Mouse (Mus musculus) neural tube, embryonic 15.5 days (tissue): Measurements from ENCODE around the gene 1190002N15Rik. TPM values are rescaled to one million over a fixed set of nuclear protein-coding genes. Genes with fewer than 3 reads are reported as not detected.

Experiments used
- ATAC-seq: fragments of 200-750 bp; cut with Nextera tagmentation; 2 replicates; pipeline ENCODE4 v1.8.0; 2017; ENCODE audit warnings: mild to moderate bottlenecking, moderate TSS enrichment, moderate library complexity; ENCODE audit not compliant: low FRiP score
- H3K27ac ChIP-seq: fragments of 300-500 bp; sonication (generic); replicated peaks from 2 replicates; pipeline ENCODE4 v1.5.1; 2015; ENCODE audit warnings: mild to moderate bottlenecking, inconsistent platforms
- H3K27me3 ChIP-seq: fragments of 300-500 bp; sonication (generic); replicated peaks from 2 replicates; pipeline ENCODE4 v1.6.1; 2015; ENCODE audit warnings: inconsistent platforms
- H3K36me3 ChIP-seq: fragments of 300-500 bp; sonication (generic); 2 replicates; pipeline ENCODE4 v1.6.1; 2015; ENCODE audit warnings: inconsistent platforms
- H3K4me1 ChIP-seq: fragments of 300-500 bp; sonication (generic); 2 replicates; pipeline ENCODE4 v1.6.1; 2015; ENCODE audit warnings: inconsistent platforms
- H3K4me2 ChIP-seq: fragments of 300-500 bp; sonication (generic); 2 replicates; pipeline ENCODE4 v1.6.1; 2015; ENCODE audit warnings: inconsistent platforms, mild to moderate bottlenecking, moderate library complexity
- H3K4me3 ChIP-seq: fragments of 300-500 bp; sonication (generic); replicated peaks from 2 replicates; pipeline ENCODE4 v1.5.1; 2015; ENCODE audit warnings: mild to moderate bottlenecking, inconsistent platforms
- H3K9ac ChIP-seq: fragments of 300-500 bp; sonication (generic); replicated peaks from 2 replicates; pipeline ENCODE4 v1.6.1; 2015; ENCODE audit warnings: mild to moderate bottlenecking, inconsistent platforms
- H3K9me3 ChIP-seq: fragments of 300-500 bp; sonication (generic); replicated peaks from 2 replicates; pipeline ENCODE4 v1.6.1; 2016; ENCODE audit warnings: inconsistent platforms
- WGBS: fragments of 180-500 bp; shearing (Covaris S2); methylation state at CpG from one replicate; pipeline ENCODE4 v1.1.7; 2015; ENCODE audit warnings: mixed read lengths; 5-methylcytosine and 5-hydroxymethylcytosine counted together
- polyA plus RNA-seq: library from polyadenylated mRNA; unstranded; fragments of >200 nt; fragmentation: Nextera tagmentation; extraction: Ambion mirVana; gene quantifications from 2 replicates; pipeline ENCODE4 v1.2.1, GENCODE M21; 2015

Gene 1190002N15Rik
- polyA plus RNA-seq, 1 experiment from 2014 or later, result 13.3 TPM

DNA sequence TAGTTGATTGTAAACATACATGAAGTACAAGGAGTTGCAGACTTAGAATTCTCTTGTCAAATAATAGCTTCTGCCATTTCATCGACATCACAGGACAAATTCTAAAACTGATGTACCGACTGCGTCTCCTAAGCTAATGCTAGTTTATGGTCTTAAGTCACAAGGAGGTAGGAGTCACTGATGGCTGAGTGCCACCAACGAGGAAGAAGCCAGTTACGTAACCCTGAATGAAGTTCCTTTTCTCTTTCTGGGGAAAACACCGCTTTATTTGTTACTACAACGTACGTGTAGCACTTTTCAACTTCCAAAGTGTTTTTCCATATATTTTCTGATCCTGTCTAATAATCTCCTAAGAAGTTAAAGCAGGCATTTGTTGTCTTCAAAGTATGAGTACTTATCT is 25.6 kb downstream of the 1190002N15Rik start:
- no peaks in the 10 kb centered on the region for H3K27me3 ChIP-seq
- WGBS, result 92% methylated on average over 8 of the region's 8 CpGs
- H3K9ac ChIP-seq, result no peak overlapping the region
- no peak overlapping the region for H3K4me3 ChIP-seq
- no peaks in the 10 kb centered on the region for H3K9me3 ChIP-seq
- no peak for ATAC-seq
- no peak overlapping the region for H3K4me2 ChIP-seq
- H3K4me1 ChIP-seq, result no peaks in the 10 kb centered on the region
- H3K36me3 ChIP-seq, result no peaks in the 10 kb centered on the region
- H3K27ac ChIP-seq, result no peak overlapping the region

DNA sequence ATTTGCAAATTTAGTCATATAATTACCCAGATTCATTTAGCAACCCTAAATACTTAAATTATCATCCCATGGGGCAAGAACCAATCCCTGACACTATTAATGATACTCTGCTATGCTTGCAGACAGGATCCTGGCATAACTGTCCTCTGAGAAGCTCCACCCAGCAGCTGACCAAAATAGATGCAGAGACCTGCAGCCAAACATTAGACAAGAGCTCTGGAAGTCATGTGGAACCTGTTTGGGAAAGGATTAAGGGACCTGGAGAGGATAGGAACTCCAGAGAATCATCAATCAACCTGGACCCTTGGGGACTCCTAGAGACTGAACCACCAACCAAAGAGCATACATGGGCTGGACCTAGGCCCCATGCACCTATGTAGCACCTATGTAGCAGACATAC is 26.7 kb downstream of the 1190002N15Rik start:
- Histone ChIP-seq H3K27me3 (no peaks in the 10 kb centered on the region), H3K9me3 (no peaks in the 10 kb centered on the region), H3K9ac (no peak overlapping the region), H3K4me3 (no peak overlapping the region), H3K4me1 (no peaks in the 10 kb centered on the region), H3K4me2 (no peak overlapping the region), H3K27ac (no peak overlapping the region), H3K36me3 (no peaks in the 10 kb centered on the region)
- no peak for ATAC-seq

DNA sequence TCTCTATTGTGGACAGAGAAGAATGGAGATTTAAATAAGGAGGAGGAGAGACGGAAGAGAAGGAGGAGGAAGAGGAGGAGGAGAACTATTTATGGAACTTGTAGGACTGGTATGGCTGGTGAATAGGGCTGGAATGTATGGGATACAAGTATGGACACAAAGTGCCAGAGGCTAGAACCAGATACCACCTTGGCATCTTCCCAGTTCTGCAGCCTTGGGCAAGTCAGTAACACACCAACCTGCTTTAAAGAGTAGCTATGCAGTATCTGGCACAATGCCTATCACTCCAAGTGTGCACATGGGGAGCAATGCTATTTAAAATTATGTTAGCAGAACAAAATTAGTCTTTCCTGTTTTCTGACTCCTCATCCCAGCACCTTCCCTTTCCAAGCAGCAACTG is 30.9 kb downstream of the 1190002N15Rik start:
- ATAC-seq, result no peak
- Histone ChIP-seq H3K36me3 (no peaks in the 10 kb centered on the region), H3K4me1 (no peaks in the 10 kb centered on the region), H3K9ac (no peak overlapping the region), H3K4me2 (no peak overlapping the region), H3K9me3 (no peaks in the 10 kb centered on the region), H3K27me3 (no peaks in the 10 kb centered on the region), H3K27ac (no peak overlapping the region), H3K4me3 (no peak overlapping the region)
- 95% methylated on average over 1 of the region's 1 CpGs for WGBS

DNA sequence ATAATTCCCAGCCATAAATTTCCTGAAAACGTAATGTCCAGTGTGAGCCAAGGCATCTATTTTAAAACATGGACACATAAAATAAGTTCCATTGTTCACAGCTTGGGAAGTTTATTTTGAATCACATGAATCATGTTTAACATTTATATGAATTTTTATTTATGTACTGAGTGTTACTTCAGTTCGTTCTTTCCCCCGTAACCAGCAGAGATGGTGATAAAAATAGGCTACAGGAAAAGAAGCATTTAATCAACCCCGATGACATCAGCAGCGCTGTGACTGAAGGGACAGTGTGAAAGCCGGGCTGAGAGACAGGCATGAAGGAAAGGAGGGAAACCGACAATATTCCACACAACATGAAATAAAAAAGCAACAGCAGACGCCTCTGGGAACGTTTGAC is 46.4 kb downstream of the 1190002N15Rik start:
- Histone ChIP-seq H3K4me3 (no peak overlapping the region), H3K4me1 (no peaks in the 10 kb centered on the region), H3K36me3 (no peaks in the 10 kb centered on the region), H3K27me3 (no peaks in the 10 kb centered on the region), H3K9me3 (no peaks in the 10 kb centered on the region), H3K4me2 (no peak overlapping the region), H3K27ac (no peak overlapping the region), H3K9ac (no peak overlapping the region)
- 72% methylated on average over 9 of the region's 9 CpGs for WGBS
- ATAC-seq, result no peak

DNA sequence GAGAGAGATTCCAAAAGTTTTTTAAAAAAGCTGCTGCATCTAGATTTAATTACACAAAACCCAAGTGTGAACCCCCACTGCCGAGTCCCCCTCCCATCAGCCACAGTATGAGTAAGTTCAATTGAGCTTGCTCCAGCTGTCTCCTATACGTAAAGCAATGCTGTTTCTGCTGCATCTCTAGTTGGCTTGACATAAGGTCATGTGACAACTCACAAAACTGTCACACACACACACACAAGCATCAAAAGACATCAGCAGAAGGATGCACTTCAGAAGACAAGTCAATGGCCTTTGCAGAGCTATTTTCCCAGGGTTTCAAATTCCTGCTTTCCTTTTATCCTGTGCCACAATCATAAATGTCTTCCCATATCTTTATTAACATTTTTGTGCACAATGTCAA is 49.9 kb downstream of the 1190002N15Rik start:
- WGBS, result 76% methylated on average over 2 of the region's 2 CpGs

DNA sequence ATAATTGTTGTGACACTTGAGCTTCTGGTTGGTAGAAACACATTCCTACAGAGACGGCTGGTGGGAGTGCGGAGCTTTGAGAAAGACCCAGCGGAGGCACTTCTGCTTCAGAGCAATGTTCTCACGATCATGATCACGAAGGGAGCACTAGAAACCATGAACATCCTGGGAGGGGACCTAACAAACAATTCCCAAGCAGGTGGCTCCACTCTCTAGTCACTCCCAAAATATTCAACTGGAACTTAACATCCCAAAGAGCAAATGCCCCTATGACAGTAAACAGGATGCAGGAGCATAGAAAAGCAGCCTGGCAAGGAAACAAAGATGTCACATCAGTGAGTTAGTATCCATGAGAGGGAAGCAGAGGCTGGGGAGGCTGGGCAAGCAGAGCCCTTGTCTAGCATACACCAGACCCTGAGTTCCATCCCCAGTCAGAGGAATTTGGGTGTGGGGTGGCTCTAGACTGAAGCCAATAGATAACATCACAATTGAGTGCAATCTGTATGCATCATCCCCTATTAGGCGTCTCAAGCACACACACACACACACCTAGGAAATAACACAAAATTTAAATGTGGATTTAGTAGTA is 54.5 kb downstream of the 1190002N15Rik start:
- 70% methylated on average over 6 of the region's 6 CpGs for WGBS
- H3K9me3 ChIP-seq, result no peaks in the 10 kb centered on the region
- no peak overlapping the region for H3K9ac ChIP-seq
- H3K27me3 ChIP-seq, result no peaks in the 10 kb centered on the region
- no peak overlapping the region for H3K27ac ChIP-seq
- no peak overlapping the region for H3K4me3 ChIP-seq
- 0 out of 2 replicates have a peak, but pooled peaks have one; percentile 41 for ATAC-seq
- H3K4me1 ChIP-seq, result no peaks in the 10 kb centered on the region
- no peaks in the 10 kb centered on the region for H3K36me3 ChIP-seq
- no peak overlapping the region for H3K4me2 ChIP-seq

More for the DNA sequence above, 49.9 kb downstream of the 1190002N15Rik start:
- H3K27me3 ChIP-seq, result no peaks in the 10 kb centered on the region
- no peaks in the 10 kb centered on the region for H3K9me3 ChIP-seq
- H3K4me1 ChIP-seq, result no peaks in the 10 kb centered on the region
- no peaks in the 10 kb centered on the region for H3K36me3 ChIP-seq
- ATAC-seq, result no peak
- H3K4me3 ChIP-seq, result no peak overlapping the region
- no peak overlapping the region for H3K27ac ChIP-seq
- no peak overlapping the region for H3K4me2 ChIP-seq
- H3K9ac ChIP-seq, result no peak overlapping the region

DNA sequence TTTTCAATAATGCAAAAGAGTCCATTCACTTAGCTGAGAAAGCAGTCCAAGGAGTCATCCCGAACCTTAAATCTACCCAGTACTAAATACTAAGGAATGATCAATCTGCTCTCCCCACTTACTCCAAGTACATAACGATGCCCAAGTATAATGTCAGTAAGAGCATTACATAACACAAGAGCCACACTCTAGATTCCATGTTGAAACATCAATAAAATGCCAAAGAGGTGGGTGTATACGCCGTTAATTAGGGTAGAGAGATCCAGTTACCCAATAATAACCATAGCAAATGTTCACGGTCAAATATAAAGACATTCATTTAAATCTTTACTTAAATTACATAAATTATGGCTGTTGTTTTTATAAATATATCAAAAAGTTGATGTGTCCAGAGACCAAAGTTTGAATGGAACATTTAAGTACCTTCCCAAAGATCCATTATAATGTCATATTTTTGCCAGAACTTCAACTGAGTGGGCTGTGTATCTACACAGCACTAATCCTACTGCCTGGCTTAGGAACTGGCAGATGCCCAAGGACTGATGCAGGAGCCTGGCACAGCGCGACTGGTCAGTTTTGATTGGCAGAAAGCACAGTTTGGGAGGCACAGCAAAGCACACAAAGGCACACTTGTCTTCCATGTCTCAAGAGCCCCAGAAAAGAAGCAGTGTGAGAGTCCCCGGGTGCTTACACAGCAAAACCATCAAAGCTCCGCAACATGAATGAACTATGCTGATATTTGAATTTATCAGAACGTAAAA is 55.5 kb downstream of the 1190002N15Rik start:
- Histone ChIP-seq H3K36me3 (no peaks in the 10 kb centered on the region), H3K9me3 (no peaks in the 10 kb centered on the region), H3K27ac (no peak overlapping the region), H3K9ac (no peak overlapping the region), H3K27me3 (no peaks in the 10 kb centered on the region), H3K4me2 (no peak overlapping the region), H3K4me3 (no peak overlapping the region), H3K4me1 (no peaks in the 10 kb centered on the region)
- peak; percentile 77 for ATAC-seq
- WGBS, result 81% methylated on average over 10 of the region's 10 CpGs

DNA sequence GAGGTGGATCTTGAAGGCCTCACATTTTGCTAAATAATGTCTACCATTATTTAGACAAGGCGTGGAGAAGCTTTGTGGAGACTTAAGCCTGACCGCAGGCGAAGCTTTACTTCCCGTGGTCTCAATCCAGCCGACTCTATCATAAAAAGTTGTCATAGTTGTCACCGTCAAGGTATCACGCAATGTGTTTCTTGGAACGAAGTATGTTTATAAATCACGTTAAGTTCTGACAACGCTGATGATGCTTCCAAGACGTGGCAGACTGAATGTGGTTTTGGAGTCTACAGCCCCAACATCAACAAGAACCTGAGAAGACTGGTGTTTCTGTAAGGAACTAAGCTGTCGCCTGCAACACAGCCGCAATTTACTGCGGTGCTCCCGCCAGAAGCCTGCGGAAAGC is 56.8 kb downstream of the 1190002N15Rik start:
- no peak overlapping the region for H3K9ac ChIP-seq
- H3K27me3 ChIP-seq, result no peaks in the 10 kb centered on the region
- ATAC-seq, result no peak
- H3K9me3 ChIP-seq, result no peaks in the 10 kb centered on the region
- no peak overlapping the region for H3K4me2 ChIP-seq
- H3K4me3 ChIP-seq, result no peak overlapping the region
- WGBS, result 87% methylated on average over 16 of the region's 16 CpGs
- H3K4me1 ChIP-seq, result no peaks in the 10 kb centered on the region
- H3K36me3 ChIP-seq, result no peaks in the 10 kb centered on the region
- H3K27ac ChIP-seq, result no peak overlapping the region

DNA sequence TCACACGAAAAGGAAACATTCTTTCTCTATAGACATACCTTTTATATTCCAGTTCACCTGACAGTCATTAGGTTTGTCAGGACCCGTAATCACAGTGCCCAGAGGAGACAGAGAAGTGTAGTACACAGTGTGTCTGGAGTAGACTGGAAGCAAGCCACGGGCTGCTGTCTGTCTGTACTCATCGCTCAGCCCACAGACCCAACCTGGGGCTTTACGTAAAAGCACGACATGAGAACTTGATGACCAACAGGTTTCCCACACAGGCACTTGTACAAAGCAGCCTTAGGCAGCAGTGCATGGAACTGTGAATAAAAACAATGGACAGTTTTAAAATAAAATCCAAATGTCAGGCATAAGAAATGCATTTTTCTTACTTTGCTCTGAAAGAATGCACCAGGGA is 58.5 kb downstream of the 1190002N15Rik start:
- no peaks in the 10 kb centered on the region for H3K27me3 ChIP-seq
- no peak overlapping the region for H3K27ac ChIP-seq
- no peak overlapping the region for H3K4me3 ChIP-seq
- H3K4me1 ChIP-seq, result no peaks in the 10 kb centered on the region
- H3K9ac ChIP-seq, result no peak overlapping the region
- WGBS, result 89% methylated on average over 6 of the region's 6 CpGs
- no peak for ATAC-seq
- no peaks in the 10 kb centered on the region for H3K9me3 ChIP-seq
- H3K4me2 ChIP-seq, result no peak overlapping the region
- no peaks in the 10 kb centered on the region for H3K36me3 ChIP-seq

DNA sequence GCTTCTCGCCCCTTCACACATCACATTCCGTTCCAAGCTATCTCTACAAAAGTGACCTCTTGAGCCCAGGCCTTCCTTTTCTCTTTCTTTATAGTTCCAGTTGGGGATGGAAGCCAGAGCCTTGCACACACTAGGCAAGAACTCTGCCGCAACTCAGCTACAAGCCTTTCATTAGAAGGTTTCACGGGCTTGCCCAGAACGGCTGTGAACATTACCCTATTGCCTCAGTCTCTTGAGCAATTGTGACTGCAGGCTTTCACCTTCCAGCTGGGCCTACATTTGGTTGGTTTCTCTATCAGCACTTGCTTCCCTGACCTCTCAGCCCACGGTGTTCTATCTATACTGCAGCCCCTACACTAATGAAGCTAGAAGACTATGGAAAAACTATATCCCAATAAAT is 58.9 kb downstream of the 1190002N15Rik start:
- H3K4me3 ChIP-seq, result no peak overlapping the region
- ATAC-seq, result no peak
- no peaks in the 10 kb centered on the region for H3K27me3 ChIP-seq
- no peak overlapping the region for H3K4me2 ChIP-seq
- H3K4me1 ChIP-seq, result no peaks in the 10 kb centered on the region
- 88% methylated on average over 6 of the region's 6 CpGs for WGBS
- H3K9ac ChIP-seq, result no peak overlapping the region
- H3K36me3 ChIP-seq, result no peaks in the 10 kb centered on the region
- no peak overlapping the region for H3K27ac ChIP-seq
- H3K9me3 ChIP-seq, result no peaks in the 10 kb centered on the region

DNA sequence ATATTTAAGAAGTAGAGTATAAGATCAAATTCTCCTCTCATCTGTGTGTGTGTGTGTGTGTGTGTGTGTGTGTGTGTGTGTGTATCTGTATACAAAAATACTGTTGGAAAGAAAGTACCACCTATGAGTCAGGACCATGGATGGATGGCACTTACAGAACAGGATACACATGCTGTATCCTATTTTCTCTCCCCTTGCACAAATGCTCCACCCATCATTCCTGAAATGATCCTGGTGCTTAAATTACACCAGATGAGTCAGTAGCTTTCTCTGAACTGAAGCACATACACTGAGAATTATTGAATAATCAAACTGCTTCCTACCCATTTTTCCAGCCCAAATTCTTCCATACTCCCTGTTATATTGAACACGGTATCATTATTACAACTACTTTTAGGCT is 61.9 kb downstream of the 1190002N15Rik start:
- Histone ChIP-seq H3K27me3 (no peaks in the 10 kb centered on the region), H3K4me2 (no peak overlapping the region), H3K9ac (no peak overlapping the region), H3K9me3 (no peaks in the 10 kb centered on the region), H3K4me1 (peaks cover 10% of the 10 kb centered on the region), H3K36me3 (no peaks in the 10 kb centered on the region), H3K4me3 (no peak overlapping the region), H3K27ac (no peak overlapping the region)
- WGBS, result 100% methylated on average over 1 of the region's 1 CpGs
- no peak for ATAC-seq

DNA sequence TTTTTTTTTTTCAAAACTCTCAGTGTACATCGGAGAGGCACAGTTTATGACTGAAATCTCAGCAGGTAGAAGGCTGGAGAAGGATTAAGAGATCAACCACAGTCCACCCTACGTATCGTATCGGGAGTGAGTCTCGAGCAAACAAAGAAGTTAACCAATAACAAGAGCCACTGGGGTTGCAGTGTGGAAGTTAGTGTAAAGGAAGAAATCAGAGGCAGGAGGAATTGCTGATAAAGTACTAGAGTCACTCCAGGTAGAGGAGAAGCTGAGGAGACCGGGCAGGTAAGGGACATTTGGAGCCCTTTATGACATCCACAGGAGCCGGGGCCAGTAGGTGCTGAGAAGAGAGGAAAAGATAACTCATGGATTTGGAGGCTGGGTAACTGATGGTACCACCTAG is 64.0 kb downstream of the 1190002N15Rik start:
- no peak overlapping the region for H3K4me3 ChIP-seq
- no peaks in the 10 kb centered on the region for H3K27me3 ChIP-seq
- no peak overlapping the region for H3K27ac ChIP-seq
- no peak overlapping the region for H3K4me2 ChIP-seq
- H3K4me1 ChIP-seq, result peaks cover 10% of the 10 kb centered on the region
- 81% methylated on average over 7 of the region's 7 CpGs for WGBS
- ATAC-seq, result no peak
- no peak overlapping the region for H3K9ac ChIP-seq
- no peaks in the 10 kb centered on the region for H3K9me3 ChIP-seq
- H3K36me3 ChIP-seq, result no peaks in the 10 kb centered on the region
